Mouse (Mus musculus): ENCODE data around the gene Rpusd3.

The Rpusd3 gene

GRCm38 (mm10) chr6:113385160-113385714 is 33.9 kb downstream of the Rpusd3 start:
- no peak for DNase-seq (ENCODE audit: low spot score)

GRCm38 (mm10) chr6:113384351-113384927 is 34.7 kb downstream of the Rpusd3 start:
- DNase-seq (ENCODE audit: low spot score) = peak; percentile 42

GRCm38 (mm10) chr6:113380480-113380879 is 38.7 kb downstream of the Rpusd3 start:
- DNase-seq (ENCODE audit: low spot score) = no peak

- no peak for DNase-seq (ENCODE audit: low spot score)
These were observed 39.9 kb downstream of the Rpusd3 start for GRCm38 (mm10) chr6:113379246-113379645.

GRCm38 (mm10) chr6:113377496-113378385 is 41.4 kb downstream of the Rpusd3 start, which contains the start of the genes Tada3 and Arpc4:
Gene Tada3, minus strand, starts transcription at chr6:113377883.
Gene Arpc4, plus strand, starts transcription at chr6:113378115.
- DNase-seq (ENCODE audit: low spot score) = peak; percentile 90

- no peak for DNase-seq (ENCODE audit: low spot score)
These were observed 42.0 kb downstream of the Rpusd3 start for GRCm38 (mm10) chr6:113377172-113377495.

- DNase-seq (ENCODE audit: low spot score) = no peak
These were observed 45.6 kb downstream of the Rpusd3 start for GRCm38 (mm10) chr6:113373491-113373890.

GRCm38 (mm10) chr6:113370194-113370929 is 48.8 kb downstream of the Rpusd3 start:
- no peak for DNase-seq (ENCODE audit: low spot score)

GRCm38 (mm10) chr6:113368577-113368976 is 50.6 kb downstream of the Rpusd3 start:
- DNase-seq (ENCODE audit: low spot score) = no peak

- no peak for DNase-seq (ENCODE audit: low spot score)
These were observed 51.0 kb downstream of the Rpusd3 start for GRCm38 (mm10) chr6:113368124-113368523.

- no peak for DNase-seq (ENCODE audit: low spot score)
These were observed 51.6 kb downstream of the Rpusd3 start for GRCm38 (mm10) chr6:113367574-113367973.

- DNase-seq (ENCODE audit: low spot score) = no peak
These were observed 52.5 kb downstream of the Rpusd3 start for GRCm38 (mm10) chr6:113366639-113367038.

All from layer of hippocampus, adult 11-12 months (tissue).